Mouse (Mus musculus) inflammation-experienced regulatory T-cells, adult 6 months (primary cell): ENCODE measurements around the gene Kcng1. TPM values are rescaled to one million over a fixed set of nuclear protein-coding genes. Genes with fewer than 3 reads are reported as not detected.

Source experiments
- polyA plus RNA-seq, 3 experiments: library from polyadenylated mRNA; unstranded; fragments of 100-300 nt; shearing (Covaris generic); gene quantifications; one replicate each; pipeline ENCODE4 v1.2.1; 2017

The Kcng1 gene
- polyA plus RNA-seq, 3 experiments from 2014 or later: not detected

Other genes with a start within 250 kb of the Kcng1 start
- 1 to 10 TPM in 2 of 3 experiments, under 1 TPM in 1; 0.41 to 1.2 (median 1.1) TPM for gene Pard6b, start 200.7 kb downstream of the Kcng1 start, polyA plus RNA-seq
- 1 to 10 TPM; 1.7 to 2.1 (median 1.8) TPM for gene Adnp, start 74.6 kb downstream of the Kcng1 start, polyA plus RNA-seq
- gene Gm20716, start 51.4 kb downstream of the Kcng1 start, polyA plus RNA-seq: 10 to 100 TPM; 20.2 to 22.3 (median 20.2) TPM
- 100 to 1,000 TPM in 2 of 3 experiments, 10 to 100 TPM in 1; 81.9 to 112 (median 110) TPM for gene Dpm1, start 51.1 kb downstream of the Kcng1 start, polyA plus RNA-seq
- gene Mocs3, start 51.1 kb downstream of the Kcng1 start, polyA plus RNA-seq: 1 to 10 TPM in 1 of 3 experiments, under 1 TPM in 2; 0.47 to 2.0 (median 0.48) TPM